Mouse (Mus musculus) C2C12 (cell line): ENCODE measurements around the gene Dcpp1.
"Not testable (repeated sequence)": the region's sequence is repeated elsewhere in the genome, so short reads cannot be mapped to it uniquely, and the experiment has no call there.

Experiments used
- CTCF ChIP-seq: IDR thresholded peaks from one replicate; pipeline ENCODE4 v1.5.1; 2011; ENCODE audit not compliant: control insufficient read depth, insufficient read depth, insufficient read length
- MAX ChIP-seq: IDR thresholded peaks from one replicate; pipeline ENCODE4 v1.6.1; 2011; ENCODE audit warnings: mild to moderate bottlenecking, control low read depth
- MYOD1 ChIP-seq: IDR thresholded peaks from one replicate; pipeline ENCODE4 v1.6.1; 2011; ENCODE audit warnings: low read depth; ENCODE audit not compliant: control insufficient read depth, insufficient read length
- USF1 ChIP-seq: IDR thresholded peaks from one replicate; pipeline ENCODE4 v1.6.1; 2011; ENCODE audit warnings: low read depth, mild to moderate bottlenecking, control low read depth, moderate library complexity

- TF ChIP-seq USF1, MAX, MYOD1, CTCF: not testable (repeated sequence)
Observed at GRCm38 (mm10) chr17:23917158-23917557, 36.5 kb downstream of the Dcpp1 start, which contains the start of gene Dcpp3.
